Mouse (Mus musculus) lung, embryonic 14.5 days (tissue): ENCODE results near the gene Mamdc2. TPM values are rescaled to one million over a fixed set of nuclear protein-coding genes. Genes with fewer than 3 reads are reported as not detected.
A peak's percentile ranks its signal among the peaks of the same experiment; 100 is the strongest.
"Not testable (repeated sequence)": the region's sequence is repeated elsewhere in the genome, so short reads cannot be mapped to it uniquely, and the experiment has no call there.

Experiments used
- ATAC-seq: fragments of 200-750 bp; cut with Nextera tagmentation; 2 replicates; pipeline ENCODE4 v1.8.0; 2017; ENCODE audit warnings: mild to moderate bottlenecking, moderate TSS enrichment, moderate library complexity; ENCODE audit not compliant: insufficient read depth
- DNase-seq: peaks from one replicate; pipeline ENCODE4 v3.0.0-alpha.2; 2015
- H3K27ac ChIP-seq: fragments of 300-500 bp; sonication (generic); 2 replicates; pipeline ENCODE4 v1.5.1; 2014; ENCODE audit warnings: low read depth, mild to moderate bottlenecking, moderate library complexity
- H3K27me3 ChIP-seq: fragments of 300-500 bp; sonication (generic); 2 replicates; pipeline ENCODE4 v1.6.1; 2014; ENCODE audit warnings: low read length, control low read depth; ENCODE audit not compliant: insufficient read depth
- H3K36me3 ChIP-seq: fragments of 300-500 bp; sonication (generic); 2 replicates; pipeline ENCODE4 v1.6.1; 2014; ENCODE audit warnings: control low read depth; ENCODE audit not compliant: insufficient read depth
- H3K4me1 ChIP-seq: fragments of 300-500 bp; sonication (generic); 2 replicates; pipeline ENCODE4 v1.6.1; 2014; ENCODE audit warnings: antibody characterized with exemption, control low read depth; ENCODE audit not compliant: insufficient read depth
- H3K4me2 ChIP-seq: fragments of 300-500 bp; sonication (generic); 2 replicates; pipeline ENCODE4 v1.6.1; 2014; ENCODE audit warnings: mild to moderate bottlenecking
- H3K4me3 ChIP-seq: fragments of 300-500 bp; sonication (generic); 2 replicates; pipeline ENCODE4 v1.5.1; 2014; ENCODE audit warnings: low read depth, low read length
- H3K9ac ChIP-seq: fragments of 300-500 bp; sonication (generic); 2 replicates; pipeline ENCODE4 v1.6.1; 2014
- H3K9me3 ChIP-seq: fragments of 300-500 bp; sonication (generic); 2 replicates; pipeline ENCODE4 v1.6.1; 2016; ENCODE audit warnings: low read depth, low read length, control low read depth
- CTCF ChIP-seq: IDR thresholded peaks from 2 replicates; pipeline ENCODE4 v1.5.1; 2016; ENCODE audit warnings: antibody characterized with exemption, low read depth
- WGBS: fragments of 180-500 bp; shearing (Covaris S2); extraction: QIAGEN DNeasy Blood & Tissue Kit; methylation state at CpG from one replicate; pipeline ENCODE4 v1.1.7; 2014; 5-methylcytosine and 5-hydroxymethylcytosine counted together
- polyA plus RNA-seq: library from polyadenylated mRNA; unstranded; fragments of >200 nt; fragmentation: Nextera tagmentation; extraction: Ambion mirVana; gene quantifications from 2 replicates; pipeline ENCODE4 v1.2.1, GENCODE M21; 2014

Mamdc2 gene
- polyA plus RNA-seq, 1 experiment from 2014 or later = 3.1 TPM

GRCm38 (mm10) chr19:23487421-23487820, 39.2 kb upstream of the Mamdc2 start:
- Histone ChIP-seq H3K27ac (no peak overlapping the region), H3K9ac (no peak overlapping the region), H3K4me1 (no peaks in the 10 kb centered on the region; the same call in 1 of the 2 replicates), H3K27me3 (no peaks in the 10 kb centered on the region), H3K9me3 (no peaks in the 10 kb centered on the region), H3K4me3 (no peak overlapping the region), H3K4me2 (no peak overlapping the region), H3K36me3 (no peaks in the 10 kb centered on the region)
- no peak for TF ChIP-seq CTCF
- WGBS = 100% methylated on average over 1 of the region's 1 CpGs
- ATAC-seq (no peak), DNase-seq (no peak)

- WGBS = 41% methylated on average over 6 of the region's 6 CpGs
- Histone ChIP-seq H3K27ac (peak overlapping the region; percentile 54; the same call in 1 of the 2 replicates), H3K9ac (no peak overlapping the region), H3K9me3 (no peaks in the 10 kb centered on the region), H3K27me3 (no peaks in the 10 kb centered on the region), H3K36me3 (no peaks in the 10 kb centered on the region), H3K4me3 (no peak overlapping the region), H3K4me1 (no peaks in the 10 kb centered on the region; the same call in 1 of the 2 replicates), H3K4me2 (no peak overlapping the region)
- peak; percentile 85 for ATAC-seq
- no peak for TF ChIP-seq CTCF
- peak; percentile 80 for DNase-seq
Observed at GRCm38 (mm10) chr19:23486631-23487270, 38.5 kb upstream of the Mamdc2 start.

GRCm38 (mm10) chr19:23485940-23486600, 37.8 kb upstream of the Mamdc2 start:
- H3K27ac ChIP-seq = peak overlapping the region; percentile 54; the same call in 1 of the 2 replicates
- DNase-seq = peak; percentile 10
- ATAC-seq = peak; percentile 33
- H3K36me3 ChIP-seq = no peaks in the 10 kb centered on the region
- H3K9ac ChIP-seq = no peak overlapping the region
- TF ChIP-seq CTCF = no peak
- 54% methylated on average over 7 of the region's 7 CpGs for WGBS
- H3K4me2 ChIP-seq = no peak overlapping the region
- no peaks in the 10 kb centered on the region for H3K27me3 ChIP-seq
- no peaks in the 10 kb centered on the region for H3K9me3 ChIP-seq
- no peak overlapping the region for H3K4me3 ChIP-seq
- H3K4me1 ChIP-seq = no peaks in the 10 kb centered on the region; the same call in 1 of the 2 replicates

DNA sequence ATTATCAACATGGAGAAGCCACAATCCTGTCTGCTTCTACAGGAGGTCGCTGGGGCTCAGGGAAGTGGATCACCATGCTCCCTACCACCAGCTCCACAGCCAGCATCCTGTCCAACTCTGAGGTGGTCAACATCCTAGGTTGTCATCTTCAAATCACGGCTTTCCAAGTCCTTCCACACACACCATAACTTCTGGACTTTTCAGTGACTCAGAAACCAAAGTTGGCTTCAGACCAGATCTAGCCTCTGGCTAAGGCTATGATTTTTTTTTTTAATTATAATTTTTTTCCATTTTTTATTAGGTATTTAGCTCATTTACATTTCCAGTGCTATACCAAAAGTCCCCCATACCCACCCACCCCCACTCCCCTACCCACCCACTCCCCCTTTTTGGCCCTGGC, 34.3 kb upstream of the Mamdc2 start:
- H3K27me3 ChIP-seq, H3K4me3 ChIP-seq, H3K4me2 ChIP-seq, ATAC-seq, H3K9me3 ChIP-seq, H3K27ac ChIP-seq, H3K36me3 ChIP-seq, DNase-seq, H3K4me1 ChIP-seq, H3K9ac ChIP-seq: not testable (repeated sequence)
- 72% methylated on average over 2 of the region's 2 CpGs for WGBS

DNA sequence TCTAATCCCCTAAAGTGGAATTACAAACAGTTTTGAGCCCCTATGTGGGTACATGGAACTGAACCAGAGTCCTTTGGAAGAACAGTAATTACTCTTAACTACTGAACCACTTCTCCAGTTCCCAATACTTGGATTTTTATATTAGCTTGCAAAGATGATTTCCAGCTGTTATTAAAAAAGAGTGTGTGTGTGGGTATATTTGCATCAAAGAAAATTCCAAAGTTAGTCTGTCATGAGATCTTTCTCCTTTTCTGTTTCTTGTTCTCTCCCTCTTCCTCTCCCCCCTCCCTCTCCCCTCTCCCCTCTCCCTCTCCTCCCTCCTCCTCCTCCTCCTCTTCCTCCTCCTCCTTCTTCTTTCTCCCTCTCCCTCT, 31.3 kb upstream of the Mamdc2 start:
- Histone ChIP-seq H3K9me3 (no peaks in the 10 kb centered on the region), H3K4me1 (no peaks in the 10 kb centered on the region), H3K27ac (no peak overlapping the region), H3K4me2 (no peak overlapping the region), H3K27me3 (no peaks in the 10 kb centered on the region), H3K9ac (no peak overlapping the region), H3K36me3 (no peaks in the 10 kb centered on the region), H3K4me3 (no peak overlapping the region)
- TF ChIP-seq CTCF = no peak
- ATAC-seq (peak; percentile 24; the same call in 1 of the 2 replicates), DNase-seq (peak; percentile 69)

- H3K27me3 ChIP-seq = no peaks in the 10 kb centered on the region
- peak; percentile 64 for DNase-seq
- no peaks in the 10 kb centered on the region for H3K9me3 ChIP-seq
- H3K9ac ChIP-seq = no peak overlapping the region
- no peak overlapping the region; the same call in 1 of the 2 replicates for H3K27ac ChIP-seq
- H3K4me1 ChIP-seq = no peaks in the 10 kb centered on the region
- H3K36me3 ChIP-seq = no peaks in the 10 kb centered on the region
- 9% methylated on average over 10 of the region's 10 CpGs for WGBS
- no peak overlapping the region for H3K4me3 ChIP-seq
- TF ChIP-seq CTCF = peak; percentile 61
- ATAC-seq = peak; percentile 70; the same call in 1 of the 2 replicates
- no peak overlapping the region for H3K4me2 ChIP-seq
Observed at GRCm38 (mm10) chr19:23478895-23479596, 30.8 kb upstream of the Mamdc2 start.

DNA sequence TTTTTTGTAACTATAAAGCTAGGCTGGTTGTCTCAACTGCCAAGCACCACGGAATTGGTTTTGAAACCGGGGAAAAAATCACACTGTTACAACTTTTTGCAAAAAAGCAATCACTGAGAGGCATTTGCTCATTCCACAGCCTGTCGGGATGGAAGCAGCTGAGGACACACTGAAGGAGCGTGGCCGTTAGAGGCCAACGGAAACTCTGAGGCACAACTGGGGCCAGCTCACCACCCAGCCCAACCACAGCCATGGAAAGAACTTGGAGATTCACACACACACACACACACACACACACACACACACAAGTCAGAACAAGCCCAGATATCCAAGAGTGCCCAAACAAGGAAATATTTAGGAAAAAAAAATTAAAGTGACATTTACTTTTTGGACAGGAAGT, 29.6 kb upstream of the Mamdc2 start:
- Histone ChIP-seq H3K4me3 (no peak overlapping the region), H3K27me3 (no peaks in the 10 kb centered on the region), H3K4me1 (no peaks in the 10 kb centered on the region), H3K4me2 (no peak overlapping the region), H3K9me3 (no peaks in the 10 kb centered on the region), H3K9ac (no peak overlapping the region), H3K36me3 (no peaks in the 10 kb centered on the region), H3K27ac (no peak overlapping the region)
- 56% methylated on average over 6 of the region's 6 CpGs for WGBS
- ATAC-seq (no peak), DNase-seq (peak; percentile 33)
- TF ChIP-seq CTCF = no peak
